Comparison of ENCODE assay signal across 11 mouse cellular contexts in the genomic region with DNA sequence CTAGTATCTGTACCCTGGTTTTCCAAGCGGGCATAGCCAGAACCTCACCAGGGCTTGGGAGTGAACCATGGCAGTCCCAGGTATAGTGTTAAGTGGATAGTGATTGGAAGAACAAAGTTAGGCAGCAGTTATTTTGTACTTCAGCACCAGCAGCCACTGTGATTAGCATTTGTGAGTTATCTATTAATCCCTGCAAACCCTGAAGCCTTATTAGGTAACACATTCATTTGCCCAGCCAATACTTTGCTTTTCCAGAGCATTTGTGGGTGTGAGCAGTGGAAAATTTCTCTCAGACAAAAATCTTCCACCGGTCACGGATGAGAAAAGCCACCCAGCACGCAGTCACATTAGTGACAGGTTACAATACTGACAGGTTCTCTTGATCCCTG. TPM values are rescaled to one million over a fixed set of nuclear protein-coding genes. Genes with fewer than 3 reads are reported as not detected.
DNase-seq lines count a peak whose midpoint lies in the region; ATAC-seq and TF ChIP-seq lines count a peak whose summit lies in the region.
"Had no signal": no experiment of that assay in that cellular context is flagged by ENCODE, and none has a peak within 500 bp of the region (broad histone marks: within the 10 kb centered on the region; RNA-seq: fewer than 3 reads in every experiment).

No protein-coding gene starts in this region.

- no peaks in the 10 kb centered on the region for H3K27me3 ChIP-seq in liver, adult 2 months (ENCODE audit: control insufficient read depth, insufficient read depth, low read length)
- H3K27me3 ChIP-seq in heart, embryonic 14.5 days (ENCODE audit: control insufficient read depth, insufficient read depth, low read length) = no peaks in the 10 kb centered on the region
- no peaks in the 10 kb centered on the region for H3K27me3 ChIP-seq in kidney, adult 2 months (replicated peaks; ENCODE audit: control insufficient read depth, insufficient read depth, low read length)
- no peaks in the 10 kb centered on the region for H3K27me3 ChIP-seq in liver, embryonic 14.5 days (ENCODE audit: control insufficient read depth, insufficient read depth, low read length)
- H3K27me3 ChIP-seq in hindbrain, embryonic 12.5 days = no peaks in the 10 kb centered on the region
- H3K27me3 ChIP-seq in forebrain, embryonic 11.5 days (ENCODE audit: control insufficient read depth, insufficient read depth, low read length) = no peaks in the 10 kb centered on the region

- no peak overlapping the region for H3K4me3 ChIP-seq in liver, adult 2 months (ENCODE audit: insufficient read depth, low read depth, low read length)
- H3K4me3 ChIP-seq in heart, embryonic 14.5 days (ENCODE audit: control insufficient read depth in 1 of 2, insufficient read depth in 1 of 2, low read depth in 1 of 2, low read length in 2 of 2) = no peak overlapping the region
- H3K4me3 ChIP-seq in kidney, adult 2 months (ENCODE audit: insufficient read depth, low read depth, low read length) = no peak overlapping the region
- no peak overlapping the region for H3K4me3 ChIP-seq in liver, embryonic 14.5 days (ENCODE audit: insufficient read depth in 1 of 2, low read depth in 2 of 2, low read length in 2 of 2)
- H3K4me3 ChIP-seq in hindbrain, embryonic 12.5 days = no peak overlapping the region
- H3K4me3 ChIP-seq in forebrain, embryonic 11.5 days (ENCODE audit: low read depth, low read length) = no peak overlapping the region

- H3K79me2 ChIP-seq in liver, adult 2 months (ENCODE audit: control insufficient read depth, insufficient read depth, low read length) = no peaks in the 10 kb centered on the region

- TF ChIP-seq EP300 in liver, embryonic 14.5 days (IDR thresholded peaks at IDR 0.05; ENCODE audit: low read depth) = no peak

- DNase-seq in liver, adult 2 months (ENCODE audit: extremely low read depth, low read depth, low spot score) = peak; percentile 64
- no peak for DNase-seq in liver
- DNase-seq in kidney, adult 2 months = peak; percentile 94
- DNase-seq in liver, embryonic 14.5 days (ENCODE audit: low read depth in 3 of 3, low spot score in 3 of 3) = no peak
- DNase-seq in thymus, postnatal 25 days = no peak
- no peak for DNase-seq in forebrain, embryonic 11.5 days (ENCODE audit: low spot score)
- DNase-seq: layer of hippocampus, postnatal 36 days had no signal

- 19% methylated on average over 4 of the region's 4 CpGs for WGBS in liver, adult 2 months
- 19% methylated on average over 4 of the region's 4 CpGs for WGBS in heart, embryonic 14.5 days
- WGBS in kidney, adult 2 months = 18% methylated on average over 4 of the region's 4 CpGs
- WGBS in liver, embryonic 14.5 days (ENCODE audit: insufficient replicate concordance) = 47% methylated on average over 4 of the region's 4 CpGs
- 71% methylated on average over 4 of the region's 4 CpGs for WGBS in hindbrain, embryonic 12.5 days
- 77% methylated on average over 4 of the region's 4 CpGs for WGBS in forebrain, embryonic 11.5 days

- H3K36me3 ChIP-seq in liver, adult 2 months (ENCODE audit: control insufficient read depth, insufficient read depth, low read length) = no peaks in the 10 kb centered on the region
- no peaks in the 10 kb centered on the region for H3K36me3 ChIP-seq in heart, embryonic 14.5 days (ENCODE audit: control insufficient read depth, insufficient read depth, low read length)
- H3K36me3 ChIP-seq in kidney, adult 2 months (ENCODE audit: control insufficient read depth, insufficient read depth, low read length) = no peaks in the 10 kb centered on the region
- H3K36me3 ChIP-seq in liver, embryonic 14.5 days (replicated peaks; ENCODE audit: control insufficient read depth, insufficient read depth, low read depth) = no peaks in the 10 kb centered on the region
- H3K36me3 ChIP-seq in hindbrain, embryonic 12.5 days = no peaks in the 10 kb centered on the region
- no peaks in the 10 kb centered on the region for H3K36me3 ChIP-seq in forebrain, embryonic 11.5 days (ENCODE audit: control insufficient read depth, insufficient read depth, low read length)

- peak overlapping the region; percentile 71 for H3K27ac ChIP-seq in liver, adult 2 months (replicated peaks; ENCODE audit: insufficient read depth, low read depth, low read length)
- H3K27ac ChIP-seq in heart, embryonic 14.5 days (replicated peaks in 1 of 2; ENCODE audit: control insufficient read depth in 1 of 2, insufficient read depth in 1 of 2, low read depth in 2 of 2, low read length in 2 of 2) = peak overlapping the region; percentile 26 to 62; a peak in 2 of 4 replicates
- peak overlapping the region; percentile 100 for H3K27ac ChIP-seq in kidney, adult 2 months (ENCODE audit: insufficient read depth, low read depth, low read length)
- no peak overlapping the region for H3K27ac ChIP-seq in liver, embryonic 14.5 days
- no peak overlapping the region for H3K27ac ChIP-seq in hindbrain, embryonic 12.5 days
- no peak overlapping the region for H3K27ac ChIP-seq in forebrain, embryonic 11.5 days (ENCODE audit: low read depth, low read length)
- H3K27ac ChIP-seq: hindbrain, postnatal 0 days had no signal

- no peak overlapping the region for H3K9ac ChIP-seq in liver, adult 2 months (ENCODE audit: low read depth, low read length)
- no peak overlapping the region for H3K9ac ChIP-seq in heart, embryonic 14.5 days (ENCODE audit: low read length)
- H3K9ac ChIP-seq in liver, embryonic 14.5 days (replicated peaks) = no peak overlapping the region
- H3K9ac ChIP-seq in hindbrain, embryonic 12.5 days = no peak overlapping the region
- H3K9ac ChIP-seq in forebrain, embryonic 11.5 days (ENCODE audit: low read length) = no peak overlapping the region

- no peak for ATAC-seq in heart, embryonic 14.5 days (ENCODE audit: insufficient number of reproducible peaks, insufficient read depth, low FRiP score, low read depth)
- ATAC-seq in liver, embryonic 14.5 days (ENCODE audit: insufficient read depth) = 0 out of 2 replicates have a peak, but pooled peaks have one; percentile 37
- ATAC-seq in hindbrain, embryonic 12.5 days (ENCODE audit: low FRiP score) = no peak
- ATAC-seq in forebrain, embryonic 11.5 days (replicated peaks; ENCODE audit: low FRiP score) = no peak
- ATAC-seq: activated CD4-positive, CD25-positive, alpha-beta regulatory T cell, adult 4 months; hindbrain, postnatal 0 days had no signal

- H3K9me3 ChIP-seq in heart, embryonic 14.5 days (ENCODE audit: control insufficient read depth, low read length) = no peaks in the 10 kb centered on the region
- H3K9me3 ChIP-seq in liver, embryonic 14.5 days (ENCODE audit: control insufficient read depth, low read length) = no peaks in the 10 kb centered on the region
- H3K9me3 ChIP-seq in hindbrain, embryonic 12.5 days (replicated peaks) = no peaks in the 10 kb centered on the region
- H3K9me3 ChIP-seq in forebrain, embryonic 11.5 days (ENCODE audit: control insufficient read depth, low read length) = no peaks in the 10 kb centered on the region

- no peak for TF ChIP-seq CTCF in liver, adult 2 months (IDR thresholded peaks at IDR 0.05; ENCODE audit: low read depth, low read length)
- TF ChIP-seq CTCF in kidney, adult 2 months (conservative IDR thresholded peaks at IDR 0.05; ENCODE audit: insufficient read depth, insufficient read length, low read depth, low read length) = no peak
- TF ChIP-seq CTCF in liver, embryonic 14.5 days (IDR thresholded peaks at IDR 0.05; ENCODE audit: low read depth) = no peak

- no peak for TF ChIP-seq POLR2A in liver, adult 2 months (IDR thresholded peaks at IDR 0.05; ENCODE audit: extremely low read depth, insufficient read depth, low read length)
- no peak for TF ChIP-seq POLR2A in kidney, adult 2 months (IDR thresholded peaks at IDR 0.05; ENCODE audit: low read depth, low read length)

- peaks cover 8% of the 10 kb centered on the region; the same call in 1 of the 2 replicates for H3K4me1 ChIP-seq in liver, adult 2 months (ENCODE audit: control insufficient read depth, insufficient read depth, low read length)
- peaks cover 14 to 23% of the 10 kb centered on the region in 2 experiments for H3K4me1 ChIP-seq in heart, embryonic 14.5 days (ENCODE audit: control insufficient read depth in 2 of 2, insufficient read depth in 2 of 2, low read length in 2 of 2)
- H3K4me1 ChIP-seq in kidney, adult 2 months (ENCODE audit: control insufficient read depth, insufficient read depth, low read length) = peaks cover 40% of the 10 kb centered on the region
- H3K4me1 ChIP-seq in liver, embryonic 14.5 days (replicated peaks; ENCODE audit: control insufficient read depth in 2 of 2, insufficient read depth in 2 of 2, low read length in 1 of 2) = peaks cover 0 to 20% of the 10 kb centered on the region in 2 experiments; a peak in 2 of 4 replicates
- no peaks in the 10 kb centered on the region for H3K4me1 ChIP-seq in hindbrain, embryonic 12.5 days
- H3K4me1 ChIP-seq in forebrain, embryonic 11.5 days (replicated peaks; ENCODE audit: control insufficient read depth, insufficient read depth, low read length) = no peaks in the 10 kb centered on the region

- no peak overlapping the region for H3K4me2 ChIP-seq in heart, embryonic 14.5 days (ENCODE audit: low read length)
- H3K4me2 ChIP-seq in liver, embryonic 14.5 days (ENCODE audit: low read depth) = no peak overlapping the region
- no peak overlapping the region for H3K4me2 ChIP-seq in hindbrain, embryonic 12.5 days (replicated peaks)
- H3K4me2 ChIP-seq in forebrain, embryonic 11.5 days (ENCODE audit: low read depth, low read length, severe bottlenecking) = no peak overlapping the region

RNA-seq across cellular contexts. Expression of gene Ptprb, which starts 7.9 kb away (rescaled TPM):
- total RNA-seq in liver, adult 2 months (2014; rRNA removed) = 39.8 and 44.2 TPM in 2 replicates
- polyA plus RNA-seq in liver, adult 2 months (2012; rRNA removed) = 5.1 and 5.9 TPM in 2 replicates
- polyA plus RNA-seq in heart, embryonic 14.5 days (2014; fragmentation: Nextera tagmentation; extraction: Ambion mirVana) = 8.3 and 9.7 TPM in 2 replicates
- 11.2 and 12.5 TPM in 2 replicates for polyA plus RNA-seq in kidney, adult 2 months (2012; rRNA removed)
- 0.52 and 0.71 TPM in 2 replicates for polyA plus RNA-seq in liver, embryonic 14.5 days (2012; rRNA removed)
- polyA plus RNA-seq in liver, embryonic 14.5 days (2014; fragmentation: Nextera tagmentation; extraction: Ambion mirVana) = 0.72 and 1.0 TPM in 2 replicates
- 3.6 and 4.0 TPM in 2 replicates for polyA plus RNA-seq in hindbrain, embryonic 12.5 days (2016; fragmentation: Nextera tagmentation; extraction: Ambion mirVana)
- polyA plus RNA-seq in forebrain, embryonic 11.5 days (2014; fragmentation: Nextera tagmentation; extraction: Ambion mirVana) = 2.9 TPM in 2 replicates

Comparison
In these comparisons a context has a peak if more than half of its experiments do, and no peak if none do; other contexts are left out.
1. DNase-seq: peak in liver, adult 2 months (single experiment) and kidney, adult 2 months (single experiment); none in liver (single experiment), liver, embryonic 14.5 days (0 of 3), thymus, postnatal 25 days (single experiment) and forebrain, embryonic 11.5 days (single experiment).
2. H3K27ac ChIP-seq: peak in liver, adult 2 months (single experiment), heart, embryonic 14.5 days (2 of 2) and kidney, adult 2 months (single experiment); none in liver, embryonic 14.5 days (single experiment), hindbrain, embryonic 12.5 days (single experiment) and forebrain, embryonic 11.5 days (single experiment).